Comparison of ENCODE assay signal across 14 mouse cellular contexts in genomic region chr4:102685045-102685444, GRCm38 (mm10). TPM values are rescaled to one million over a fixed set of nuclear protein-coding genes. Genes with fewer than 3 reads are reported as not detected.
A peak's percentile ranks its signal among the peaks of the same experiment; 100 is the strongest.
DNase-seq lines count a peak whose midpoint lies in the region; ATAC-seq and TF ChIP-seq lines count a peak whose summit lies in the region.
"Had no signal": no experiment of that assay in that cellular context is flagged by ENCODE, and none has a peak within 500 bp of the region (broad histone marks: within the 10 kb centered on the region; RNA-seq: fewer than 3 reads in every experiment).

No protein-coding gene starts in this region.

- TF ChIP-seq POLR2A in lung, adult 2 months (IDR thresholded peaks at IDR 0.05; ENCODE audit: borderline replicate concordance, extremely low read depth, low read depth, low read length): no peak

- H3K4me3 ChIP-seq in lung, adult 2 months (replicated peaks; ENCODE audit: extremely low read depth, low read depth, low read length): no peak overlapping the region
- H3K4me3 ChIP-seq in liver, embryonic 12.5 days: no peak overlapping the region
- H3K4me3 ChIP-seq: embryonic facial prominence, embryonic 12.5 days; liver, embryonic 15.5 days; neural tube, embryonic 12.5 days had no signal

- H3K9ac ChIP-seq in liver, embryonic 12.5 days: no peak overlapping the region
- H3K9ac ChIP-seq: embryonic facial prominence, embryonic 12.5 days; liver, embryonic 15.5 days; neural tube, embryonic 12.5 days had no signal

- no peaks in the 10 kb centered on the region for H3K27me3 ChIP-seq in liver, embryonic 12.5 days (replicated peaks)
- H3K27me3 ChIP-seq: CH12.LX; embryonic facial prominence, embryonic 12.5 days; liver, embryonic 15.5 days; neural tube, embryonic 12.5 days had no signal

- WGBS in lung, adult 2 months: 48% methylated on average over 1 of the region's 1 CpGs
- 40% methylated on average over 1 of the region's 1 CpGs for WGBS in liver, embryonic 12.5 days (ENCODE audit: insufficient replicate concordance)

- no peak overlapping the region for H3K4me2 ChIP-seq in liver, embryonic 12.5 days
- H3K4me2 ChIP-seq: embryonic facial prominence, embryonic 12.5 days; liver, embryonic 15.5 days; neural tube, embryonic 12.5 days had no signal

- H3K36me3 ChIP-seq in liver, embryonic 12.5 days: no peaks in the 10 kb centered on the region
- H3K36me3 ChIP-seq: embryonic facial prominence, embryonic 12.5 days; liver, embryonic 15.5 days; neural tube, embryonic 12.5 days had no signal

- DNase-seq in gastrocnemius, adult 18-20 months (ENCODE audit: low spot score): peak; percentile 12
- no peak for DNase-seq in gastrocnemius, adult 8-10 months (ENCODE audit: low spot score in 2 of 2)
- DNase-seq in lung, adult 18-20 months: peak; percentile 5 to 31
- DNase-seq in lung, adult 2 months: no peak
- peak; percentile 41 for DNase-seq in lung, postnatal 10 days
- DNase-seq in kidney, postnatal 36 days: no peak
- DNase-seq in ovary, postnatal 14 days (ENCODE audit: low spot score): no peak
- DNase-seq: adrenal gland, postnatal 36 days; cerebellum, postnatal 36 days had no signal

- H3K9me3 ChIP-seq in liver, embryonic 12.5 days (replicated peaks): no peaks in the 10 kb centered on the region
- H3K9me3 ChIP-seq: embryonic facial prominence, embryonic 12.5 days; liver, embryonic 15.5 days; neural tube, embryonic 12.5 days had no signal

- H3K4me1 ChIP-seq in lung, adult 2 months (ENCODE audit: control insufficient read depth, insufficient read depth, low read length): no peaks in the 10 kb centered on the region
- no peaks in the 10 kb centered on the region for H3K4me1 ChIP-seq in liver, embryonic 12.5 days
- H3K4me1 ChIP-seq: embryonic facial prominence, embryonic 12.5 days; liver, embryonic 15.5 days; neural tube, embryonic 12.5 days had no signal

- no peak for ATAC-seq in liver, embryonic 12.5 days

- no peak for TF ChIP-seq CTCF in lung, adult 2 months (IDR thresholded peaks at IDR 0.05; ENCODE audit: insufficient read depth, low read length)

- no peak overlapping the region for H3K27ac ChIP-seq in liver, embryonic 12.5 days
- H3K27ac ChIP-seq: embryonic facial prominence, embryonic 12.5 days; liver, embryonic 15.5 days; neural tube, embryonic 12.5 days had no signal

RNA-seq across cellular contexts. Expression of gene Sgip1, which starts 56.1 kb away (rescaled TPM):
- 1 to 10 TPM; 1.1 to 1.9 TPM for total RNA-seq in gastrocnemius, adult 18-20 months (2021)
- total RNA-seq in gastrocnemius, adult 8-10 months (2022): 1 to 10 TPM in 3 of 4 experiments, under 1 TPM in 1; 0.77 to 2.9 (median 2.1) TPM
- 8.3 and 8.6 TPM in 2 replicates for polyA plus RNA-seq in lung, adult 2 months (2012; rRNA removed)
- polyA plus RNA-seq in liver, embryonic 12.5 days (2016; fragmentation: Nextera tagmentation; extraction: Ambion mirVana): 0.97 and 0.99 TPM in 2 replicates

Comparison
In these comparisons a context has a peak if more than half of its experiments do, and no peak if none do; other contexts are left out.
1. DNase-seq: peak in gastrocnemius, adult 18-20 months (single experiment), lung, adult 18-20 months (2 of 2) and lung, postnatal 10 days (single experiment); none in gastrocnemius, adult 8-10 months (0 of 2), lung, adult 2 months (single experiment), kidney, postnatal 36 days (0 of 2) and ovary, postnatal 14 days (single experiment).